Mouse (Mus musculus): ENCODE measurements around the gene Cckbr.
A peak's percentile ranks its signal among the peaks of the same experiment; 100 is the strongest.

The Cckbr gene

DNA sequence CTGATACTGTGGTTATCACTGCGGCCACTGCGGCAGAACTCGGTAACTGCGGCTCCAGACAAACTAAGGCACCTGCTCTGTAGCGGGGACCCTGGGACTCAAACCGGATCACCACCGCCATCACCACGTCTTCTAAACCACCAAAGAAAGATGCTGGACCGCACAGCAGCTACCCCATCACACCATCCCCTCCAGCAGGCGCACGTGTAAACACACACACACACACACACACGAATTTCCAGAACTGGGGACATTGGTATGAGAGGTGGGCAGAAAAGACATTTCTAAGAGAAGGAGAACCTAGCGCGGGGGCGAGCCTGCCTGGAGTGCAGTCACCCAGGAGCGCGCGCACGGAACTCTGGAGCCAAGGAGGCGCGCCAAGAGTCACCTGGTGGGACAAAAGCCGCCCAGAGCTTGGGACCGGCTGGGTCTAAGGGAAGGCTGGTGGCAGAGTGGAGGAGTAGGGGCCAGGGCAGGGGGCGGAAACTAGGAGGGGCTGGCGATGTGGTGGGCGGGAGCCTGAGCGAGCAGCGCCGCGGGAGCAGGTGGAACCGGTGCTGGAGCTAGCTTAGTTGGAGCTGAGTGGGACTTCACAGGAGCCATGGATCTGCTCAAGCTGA lies at the start of gene Cckbr:
Gene Cckbr, plus strand, starts transcription at position 308 of the 620 bp plus-strand sequence.
- DNase-seq (ENCODE audit: low read depth, low spot score), result no peak

DNA sequence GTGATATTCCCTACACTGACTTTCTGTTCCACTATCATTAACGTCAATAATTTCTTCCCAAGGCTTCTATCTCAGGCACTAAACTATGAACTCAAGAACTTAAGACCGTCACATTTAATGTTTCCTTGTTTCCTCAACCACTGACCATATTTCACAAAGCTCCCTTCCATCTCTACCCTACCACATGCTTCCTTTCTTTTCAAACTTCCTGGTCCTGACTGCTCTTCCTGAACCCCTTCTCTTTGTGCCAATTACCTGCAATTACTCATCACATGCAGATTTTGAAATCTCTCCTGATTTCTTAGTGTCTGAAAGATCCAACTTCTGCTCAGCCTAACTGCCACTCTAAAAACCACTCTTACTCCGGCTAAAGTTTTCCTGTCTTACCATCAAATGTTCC lies 45.2 kb upstream of the Cckbr start:
- DNase-seq (ENCODE audit: low read depth, low spot score), result no peak

DNA sequence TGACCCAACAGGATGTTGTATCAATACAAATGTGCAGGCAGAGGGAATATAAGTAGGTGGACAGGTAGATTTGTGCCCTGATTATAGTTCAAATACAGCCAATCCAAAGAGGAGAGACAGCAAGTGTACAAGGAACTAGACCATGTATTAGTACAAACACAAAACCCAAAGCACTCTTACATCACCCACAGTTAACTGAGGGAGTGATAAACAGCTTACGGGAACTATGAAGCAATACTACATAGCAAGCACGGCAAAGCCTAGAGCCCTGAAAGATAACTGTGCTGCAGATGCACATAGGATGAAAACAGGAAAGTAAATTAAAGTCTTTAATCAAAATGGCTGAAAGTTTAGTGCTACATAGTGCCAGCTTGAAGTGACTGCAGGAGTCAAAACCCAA lies 37.8 kb upstream of the Cckbr start:
- no peak for DNase-seq (ENCODE audit: low read depth, low spot score)

DNA sequence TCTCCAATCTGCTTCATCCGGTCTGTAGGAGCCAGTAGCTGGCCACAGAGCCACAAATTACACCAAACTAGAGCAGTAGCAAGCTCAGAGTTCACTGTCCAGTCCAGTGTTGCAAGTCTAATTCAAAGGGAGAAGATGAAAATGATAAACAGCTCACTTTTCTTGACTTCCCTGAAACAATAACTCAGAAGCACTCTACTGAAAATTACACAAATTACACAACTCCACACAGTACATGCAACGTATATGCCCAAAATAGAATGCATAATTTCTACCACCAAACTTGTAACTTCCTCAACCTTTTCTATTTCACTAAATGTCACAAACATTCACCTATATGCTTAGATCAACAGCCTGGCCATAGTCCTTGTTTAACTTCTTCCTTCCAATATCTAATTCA lies 35.3 kb upstream of the Cckbr start:
- no peak for DNase-seq (ENCODE audit: low read depth, low spot score)

DNA sequence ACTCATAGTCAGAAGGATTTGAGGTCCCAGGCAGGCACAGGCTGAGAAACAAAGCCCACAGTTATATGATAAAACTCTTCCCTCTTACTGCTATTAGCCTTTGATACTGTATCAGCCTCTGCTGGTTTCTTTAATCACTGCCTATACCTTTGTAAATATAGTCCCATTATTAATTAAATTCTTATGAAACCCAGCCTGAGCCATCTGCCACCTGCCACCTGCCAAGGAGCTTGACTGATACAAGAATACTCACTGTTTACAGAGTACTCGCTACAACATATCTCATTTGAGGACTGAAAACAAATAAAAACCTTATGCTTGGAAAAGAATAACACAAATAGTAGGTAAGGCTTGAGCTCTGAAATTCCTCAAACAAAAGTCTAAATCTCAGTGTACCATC lies 30.9 kb upstream of the Cckbr start:
- no peak for DNase-seq (ENCODE audit: low read depth, low spot score)

DNA sequence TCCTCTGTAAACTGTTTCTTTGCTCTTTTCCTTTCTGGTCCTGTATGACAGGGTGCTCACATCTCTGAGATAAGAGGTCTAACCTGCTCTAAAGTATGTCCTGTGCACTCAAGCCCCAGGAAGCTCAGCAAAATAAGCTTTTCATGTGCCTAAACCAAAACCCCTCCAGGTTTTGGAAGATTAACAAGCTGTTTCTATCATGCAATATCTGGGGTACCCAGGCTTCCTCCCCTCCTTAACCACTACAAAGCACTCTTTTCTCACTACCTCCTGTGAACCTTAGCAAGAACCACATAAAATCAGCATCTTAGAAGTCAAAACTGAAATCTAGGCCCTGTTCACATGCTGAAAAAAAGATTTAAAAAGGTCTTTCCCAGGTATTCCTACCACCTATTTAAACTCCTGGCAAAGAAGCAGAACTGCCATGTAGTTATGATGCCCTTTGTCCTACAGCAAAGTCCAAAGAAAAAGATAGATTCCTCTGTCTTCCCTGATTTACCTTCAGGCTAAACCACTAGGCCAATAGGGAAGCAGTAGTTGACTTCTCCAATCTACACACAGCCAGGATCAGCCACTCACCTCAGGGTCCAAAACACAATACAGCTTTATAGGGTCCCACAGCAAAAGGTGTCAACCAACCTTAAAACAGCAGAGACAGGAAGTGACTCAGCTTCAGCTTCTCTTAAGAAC lies 30.3 kb upstream of the Cckbr start:
- DNase-seq (ENCODE audit: low read depth, low spot score), result no peak

DNA sequence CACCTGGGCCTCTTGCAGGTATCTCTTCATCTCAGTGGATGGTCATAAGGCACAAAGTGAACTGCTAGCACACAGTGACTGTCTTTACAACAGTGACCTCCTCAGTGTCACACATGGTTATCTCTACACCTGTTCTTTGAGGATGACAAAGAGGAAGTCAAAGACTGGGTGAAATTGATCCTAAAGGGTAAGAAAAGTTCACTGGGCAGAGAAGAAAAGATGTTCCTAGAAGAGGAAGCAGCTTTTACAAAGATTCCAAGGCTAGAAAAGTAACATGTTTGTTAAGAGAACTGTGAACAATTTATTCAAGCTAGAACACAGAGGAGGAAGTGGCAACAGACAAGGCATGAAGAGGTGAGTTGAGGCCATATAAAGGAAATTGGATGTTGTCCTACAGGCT lies 29.4 kb upstream of the Cckbr start:
- DNase-seq (ENCODE audit: low read depth, low spot score), result no peak

DNA sequence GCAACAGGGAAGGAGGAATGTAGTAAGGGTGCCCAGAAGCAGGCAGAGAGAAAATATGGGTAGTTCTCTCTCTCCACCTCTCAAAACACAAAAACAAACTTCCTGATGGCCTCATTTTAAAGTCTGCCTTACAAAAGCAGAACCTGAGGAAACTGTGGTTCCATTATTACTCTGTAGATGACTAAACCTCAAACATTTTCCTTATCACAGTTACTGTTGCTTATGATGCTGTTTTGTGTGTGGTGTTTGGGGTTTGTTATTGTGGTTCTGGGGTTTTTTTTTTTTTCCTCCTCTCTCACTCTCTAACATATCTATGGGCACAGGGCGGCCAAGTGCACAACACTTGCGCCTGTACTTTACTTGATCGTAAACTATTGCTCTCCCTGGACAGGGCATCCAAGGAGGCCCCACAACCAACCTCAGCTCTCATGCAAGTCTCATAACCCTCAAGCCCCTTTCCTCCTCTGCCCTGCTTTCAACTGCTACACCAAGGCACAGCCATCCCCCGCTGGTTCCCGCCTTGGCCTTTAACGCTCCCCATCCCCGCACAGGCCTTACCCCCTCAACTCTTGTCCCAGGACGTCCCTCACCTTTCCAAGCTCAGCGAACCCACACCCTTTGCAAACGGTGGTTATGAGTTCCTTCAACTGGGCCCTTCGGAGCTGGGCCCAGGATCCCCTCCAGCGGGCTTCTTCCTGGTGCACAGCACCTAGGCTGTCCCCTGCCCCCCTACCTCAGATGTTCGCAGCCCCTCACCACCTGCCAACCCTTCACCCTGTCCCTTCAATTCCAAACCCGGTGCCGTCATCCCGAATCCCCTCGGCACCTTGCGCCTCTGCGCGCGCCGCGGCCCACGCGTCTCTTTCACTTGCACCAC lies 26.2 kb upstream of the Cckbr start:
- no peak for DNase-seq (ENCODE audit: low read depth, low spot score)

DNA sequence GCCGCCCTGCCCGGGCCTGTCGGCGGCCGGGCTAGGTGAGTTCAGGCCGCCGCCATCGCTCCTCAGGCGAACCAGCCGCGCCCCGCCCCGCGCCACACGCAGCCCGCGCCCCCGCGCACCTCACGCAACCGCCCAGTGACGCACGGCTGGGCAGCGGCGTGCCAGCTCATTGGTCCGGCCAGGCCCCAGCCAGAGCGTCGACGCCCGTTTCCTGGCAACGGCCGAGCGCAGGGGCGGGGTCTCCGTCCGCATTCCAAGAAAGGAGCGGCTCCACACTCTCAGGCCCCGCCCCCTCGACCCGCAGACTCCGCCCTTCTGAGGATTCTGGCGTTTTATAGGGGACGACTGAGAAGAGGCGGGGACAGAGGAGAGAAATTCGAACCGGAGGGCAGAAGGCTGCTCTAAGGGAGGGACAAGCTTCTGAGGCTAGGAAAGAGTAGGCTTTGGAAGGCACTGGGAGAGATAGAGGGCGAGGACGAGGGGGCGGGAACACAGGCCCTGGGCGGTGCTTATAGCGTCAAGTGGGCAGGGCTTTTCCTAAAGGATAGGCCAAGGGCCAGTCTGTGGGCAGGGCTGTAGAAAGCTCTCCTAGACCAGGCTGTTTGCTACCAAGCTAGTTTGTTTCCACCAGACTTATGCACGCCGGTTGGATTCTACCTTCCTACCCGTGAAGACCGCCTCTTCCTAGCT lies 25.5 kb upstream of the Cckbr start, which contains the start of gene Fam160a2:
Gene Fam160a2, minus strand, starts transcription at position 120 of the 690 bp plus-strand sequence.
- peak; percentile 100 for DNase-seq (ENCODE audit: low read depth, low spot score)

DNA sequence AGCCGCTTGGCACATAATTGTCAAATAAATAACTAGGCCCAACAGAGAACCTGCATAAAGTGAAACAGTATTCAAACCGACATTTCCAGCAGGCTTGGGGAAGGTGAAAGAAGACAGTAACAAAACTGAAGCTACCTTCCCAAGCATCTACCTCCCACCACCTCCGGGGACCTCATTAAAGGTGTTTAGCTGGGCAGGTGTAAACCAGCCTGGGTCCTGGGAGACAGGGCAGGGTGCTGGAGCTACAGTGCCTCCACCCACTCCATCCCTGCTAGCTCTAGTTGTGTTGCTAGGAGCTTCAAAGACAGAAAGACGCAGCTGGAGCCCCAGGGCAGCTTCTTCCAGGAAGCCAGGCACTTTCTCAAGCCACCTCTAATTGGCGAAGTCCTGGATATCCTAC lies 21.3 kb upstream of the Cckbr start, which contains the start of gene Cnga4:
Gene Cnga4, plus strand, starts transcription at position 301 of the 400 bp plus-strand sequence.
- no peak for DNase-seq (ENCODE audit: low read depth, low spot score)

DNA sequence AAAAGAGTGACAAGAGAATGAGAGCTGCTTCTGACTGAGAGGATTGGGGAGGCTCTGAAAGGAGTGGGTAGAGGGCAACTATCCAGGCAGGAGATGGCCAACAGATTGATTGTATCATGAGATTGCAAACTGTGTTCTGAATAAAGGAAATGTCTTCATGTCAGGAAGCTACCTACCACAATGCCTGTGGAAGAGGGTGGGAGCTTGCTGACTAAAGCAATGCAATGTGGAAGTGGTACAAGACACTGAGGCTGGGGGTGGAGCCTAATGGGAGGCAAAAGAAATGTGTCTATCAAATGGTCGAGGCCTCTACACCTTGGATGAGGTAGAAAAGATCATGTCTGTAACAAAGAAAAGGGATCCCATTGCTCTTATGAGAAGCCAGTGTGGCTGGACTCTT lies 19.2 kb upstream of the Cckbr start:
- no peak for DNase-seq (ENCODE audit: low read depth, low spot score)

DNA sequence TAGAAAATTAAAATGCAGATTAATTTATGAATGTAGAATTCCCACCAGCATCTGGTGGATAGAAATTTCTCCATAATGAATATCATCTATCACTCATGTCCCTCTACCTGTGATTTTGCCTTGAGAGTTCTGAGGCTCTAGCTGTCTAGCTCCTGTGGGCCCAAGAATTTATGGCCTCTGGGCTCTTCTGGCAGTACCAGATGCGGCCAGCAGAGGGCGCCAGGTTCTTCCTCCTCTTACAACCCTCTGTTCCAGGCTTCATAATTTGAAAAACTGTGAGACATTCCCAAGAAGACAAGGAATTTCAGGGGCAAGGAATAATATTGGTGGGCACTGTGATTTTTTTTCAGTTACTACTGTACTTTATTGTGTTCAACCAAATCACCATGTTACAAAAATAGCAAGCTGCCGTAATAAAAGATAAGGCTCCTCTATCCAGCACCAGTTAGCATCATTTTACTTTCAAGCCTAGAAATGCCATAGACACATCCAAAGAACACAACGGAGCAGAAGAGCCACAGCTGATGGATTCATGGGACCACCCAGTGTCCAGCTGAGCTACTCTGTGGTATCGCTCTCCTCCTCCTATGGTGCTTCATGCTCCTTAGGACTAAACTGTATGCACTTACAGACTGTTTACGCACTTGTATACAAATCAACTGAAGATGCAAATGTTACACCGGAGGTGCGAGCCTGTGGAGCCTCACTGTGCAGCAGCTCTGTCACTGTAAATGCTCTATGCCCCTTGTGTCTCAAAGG lies 13.5 kb upstream of the Cckbr start:
- DNase-seq (ENCODE audit: low read depth, low spot score), result peak; percentile 57

DNA sequence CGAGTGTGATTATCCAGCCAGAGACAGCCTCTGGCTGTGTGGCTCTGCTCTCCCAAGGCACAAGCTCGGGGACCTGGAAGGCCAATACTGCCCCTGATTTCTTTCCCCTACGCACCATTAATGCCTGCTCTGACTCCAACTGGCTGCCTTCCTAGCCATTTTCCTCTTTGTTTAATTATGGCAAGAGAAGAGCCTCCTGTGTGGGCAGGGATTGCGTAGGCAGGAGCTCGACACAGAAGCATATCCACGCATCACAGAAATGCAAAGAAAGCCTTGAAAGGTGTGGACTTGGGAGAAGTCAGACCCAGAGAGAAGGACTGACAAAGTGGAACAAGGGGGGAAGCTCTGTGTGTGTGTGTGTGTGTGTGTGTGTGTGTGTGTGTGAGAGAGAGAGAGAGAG lies 11.1 kb upstream of the Cckbr start:
- no peak for DNase-seq (ENCODE audit: low read depth, low spot score)

DNA sequence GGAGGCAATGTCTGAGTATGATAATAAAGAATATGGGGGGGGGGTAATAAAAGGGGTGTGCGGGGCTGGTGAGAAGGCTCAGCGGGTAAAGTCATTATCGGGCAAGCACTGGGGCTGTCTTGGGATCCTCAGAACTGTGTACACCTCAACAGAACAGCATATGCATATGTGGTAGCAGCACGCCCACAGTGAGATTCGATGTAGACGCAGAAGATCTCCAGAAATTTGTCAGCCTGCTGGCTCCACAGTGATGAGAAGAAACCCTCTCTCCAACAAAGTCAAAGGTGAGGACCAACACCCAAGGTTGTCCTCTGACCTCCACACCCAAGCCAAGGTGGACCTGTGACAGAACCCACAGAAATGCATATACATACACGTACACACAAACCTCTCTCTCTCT lies 9.0 kb upstream of the Cckbr start:
- DNase-seq (ENCODE audit: low read depth, low spot score), result no peak

DNA sequence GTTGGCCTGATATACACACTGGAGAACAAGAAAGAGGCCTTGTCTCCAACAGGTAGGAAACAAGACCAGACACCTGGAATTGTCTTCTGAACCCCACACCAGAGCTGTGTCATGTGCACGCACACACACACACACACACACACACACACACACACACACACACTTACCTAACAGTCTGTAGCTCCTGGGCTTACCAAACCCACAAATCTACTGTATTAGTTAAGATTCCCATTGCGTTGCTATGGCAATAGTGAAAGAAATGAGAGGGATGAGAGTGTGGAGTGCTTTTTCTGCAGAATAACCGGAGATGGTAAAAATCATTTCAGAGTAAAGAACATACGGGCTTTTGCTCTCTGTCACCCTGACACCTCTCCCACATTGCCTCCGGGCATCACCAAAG lies 7.4 kb upstream of the Cckbr start:
- no peak for DNase-seq (ENCODE audit: low read depth, low spot score)

DNA sequence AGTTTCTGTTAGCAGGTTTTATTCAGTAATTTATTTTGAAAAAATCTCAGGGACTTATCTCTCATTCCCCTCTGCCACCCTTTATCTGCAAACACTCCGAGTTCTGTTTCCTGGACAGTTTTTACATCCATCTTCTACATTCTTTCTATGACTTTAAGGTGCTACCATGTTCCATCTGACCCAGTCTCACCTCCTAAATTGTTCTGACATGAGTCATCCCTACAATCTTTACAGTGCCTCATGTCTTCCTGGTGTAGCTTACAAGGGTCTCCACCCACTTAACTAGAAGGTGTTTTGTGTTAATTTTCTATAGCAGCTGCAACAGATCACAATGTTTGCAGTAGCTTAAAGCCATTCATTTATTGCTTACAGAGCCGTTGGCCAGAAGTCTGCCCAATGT lies 4.6 kb upstream of the Cckbr start:
- DNase-seq (ENCODE audit: low read depth, low spot score), result no peak

DNA sequence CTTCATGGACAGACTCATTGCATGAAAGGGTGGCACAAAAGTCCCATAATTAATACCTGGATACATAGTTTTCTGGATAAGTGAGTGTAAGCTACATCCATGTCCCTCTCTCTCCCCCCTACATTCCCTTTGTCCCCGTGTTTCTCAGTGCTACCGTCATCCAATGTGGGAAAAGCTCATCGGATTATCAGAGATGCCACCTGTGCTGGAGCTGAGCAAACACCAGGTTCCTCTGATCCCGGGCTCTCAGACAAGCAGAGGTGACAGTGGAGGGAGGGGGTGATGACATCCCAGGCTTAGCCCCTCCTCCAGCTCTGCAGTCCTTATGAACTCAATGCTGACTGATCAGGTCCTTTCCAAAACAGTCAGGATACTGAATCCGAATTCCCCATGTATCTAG lies 1.2 kb upstream of the Cckbr start:
- DNase-seq (ENCODE audit: low read depth, low spot score), result peak; percentile 35

DNA sequence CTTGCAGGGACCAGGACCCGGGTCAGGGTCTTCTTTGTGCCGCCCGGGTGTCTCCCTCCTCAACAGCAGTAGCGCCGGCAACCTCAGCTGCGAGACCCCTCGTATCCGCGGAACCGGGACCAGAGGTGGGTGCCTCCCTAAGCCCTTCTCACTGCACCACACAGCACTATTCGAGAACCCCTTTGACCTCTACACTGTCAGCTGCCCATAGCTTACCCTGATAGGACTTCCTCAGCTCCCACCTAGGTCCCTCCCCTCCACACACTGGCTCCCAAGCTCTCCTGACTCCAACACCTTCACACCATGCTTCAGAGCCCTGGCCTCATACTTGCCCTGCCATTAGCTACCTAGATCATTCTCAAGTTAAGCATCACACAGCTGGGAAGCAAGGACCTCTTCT lies 520 bp downstream of the Cckbr start:
- no peak for DNase-seq (ENCODE audit: low read depth, low spot score)

DNA sequence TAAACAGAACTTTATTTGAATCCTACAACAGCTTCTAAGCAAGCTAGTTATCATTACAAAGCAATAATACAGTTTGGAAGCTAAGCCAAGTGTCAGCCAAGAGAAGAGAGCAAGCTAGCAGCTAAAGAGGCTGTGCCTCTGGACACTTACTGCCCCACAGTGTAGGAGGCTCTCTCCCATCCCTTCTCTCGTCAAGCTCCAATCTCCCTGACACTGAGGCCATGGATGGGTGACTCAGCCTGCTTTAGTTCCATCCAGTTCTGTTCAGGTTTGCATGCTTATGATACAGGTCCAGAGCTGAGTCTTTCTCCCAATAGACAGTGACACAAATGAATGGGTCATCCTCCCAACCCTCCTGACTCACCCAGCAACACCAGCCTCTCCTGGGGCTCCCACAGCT lies 6.5 kb downstream of the Cckbr start:
- no peak for DNase-seq (ENCODE audit: low read depth, low spot score)

DNA sequence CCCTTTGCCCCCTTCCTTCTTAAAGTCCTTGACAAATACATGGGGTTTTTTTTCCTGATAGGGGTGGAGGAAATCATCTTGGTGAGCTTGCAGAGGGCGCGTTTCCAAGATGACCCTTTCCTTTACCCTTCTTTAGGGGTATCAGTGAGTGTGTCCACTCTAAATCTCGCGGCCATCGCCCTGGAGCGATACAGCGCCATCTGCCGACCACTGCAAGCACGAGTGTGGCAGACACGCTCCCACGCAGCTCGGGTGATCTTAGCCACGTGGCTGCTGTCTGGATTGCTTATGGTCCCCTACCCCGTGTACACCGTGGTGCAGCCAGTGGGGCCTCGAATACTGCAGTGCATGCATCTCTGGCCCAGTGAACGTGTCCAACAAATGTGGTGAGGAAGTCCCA lies 8.3 kb downstream of the Cckbr start:
- DNase-seq (ENCODE audit: low read depth, low spot score), result no peak

DNA sequence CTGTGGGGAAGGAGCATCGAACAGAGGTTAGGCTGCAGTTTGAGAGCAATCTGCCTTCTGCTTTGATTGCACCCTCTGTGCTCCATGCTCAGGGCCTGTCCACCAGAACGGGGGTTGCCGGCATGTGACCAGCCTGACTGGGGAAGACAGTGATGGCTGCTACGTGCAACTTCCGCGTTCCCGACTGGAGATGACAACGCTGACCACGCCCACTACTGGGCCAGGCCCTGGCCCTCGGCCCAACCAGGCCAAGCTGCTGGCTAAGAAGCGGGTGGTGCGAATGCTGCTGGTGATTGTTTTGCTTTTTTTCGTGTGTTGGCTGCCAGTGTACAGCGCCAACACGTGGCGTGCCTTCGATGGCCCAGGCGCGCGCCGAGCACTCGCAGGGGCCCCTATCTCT lies 9.3 kb downstream of the Cckbr start:
- no peak for DNase-seq (ENCODE audit: low read depth, low spot score)

Measured in retina, postnatal 7 days (tissue).